Mouse (Mus musculus): ENCODE data around the gene Timm10b. TPM values are rescaled to one million over a fixed set of nuclear protein-coding genes. Genes with fewer than 3 reads are reported as not detected.

The Timm10b gene
- polyA plus RNA-seq, 1 experiment from 2014 or later, result 209 TPM

DNA sequence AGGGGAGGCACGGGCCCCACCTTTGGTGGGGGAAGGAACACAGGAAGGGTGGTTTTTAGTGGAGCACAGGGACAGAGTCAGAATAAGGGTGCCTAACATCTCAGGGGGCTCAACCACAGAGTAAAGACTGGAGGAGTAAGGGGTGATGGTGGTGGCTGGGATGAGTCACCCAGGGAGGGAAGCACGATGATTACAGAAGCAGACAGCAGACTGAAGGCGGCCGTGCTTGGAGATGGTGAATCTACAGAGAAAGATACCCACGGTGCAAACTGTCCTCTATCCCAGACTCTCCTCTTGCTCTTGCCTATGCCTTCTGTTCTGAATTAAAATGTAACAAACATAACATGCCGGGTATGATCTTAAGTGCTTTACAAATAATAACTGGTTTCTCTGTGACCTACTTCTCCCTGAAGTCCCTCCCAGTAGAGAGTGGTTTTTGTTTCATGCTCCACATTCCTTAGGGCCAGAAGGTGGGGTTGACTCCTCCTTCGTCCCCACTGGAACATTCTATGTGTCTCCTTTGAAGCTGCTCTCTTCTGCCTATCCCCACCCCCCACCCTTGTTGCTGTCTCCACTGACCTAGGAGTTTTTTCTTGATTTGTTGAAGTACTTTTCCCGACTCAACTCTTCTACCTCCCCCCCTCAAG, 18.1 kb upstream of the Timm10b start:
- 45% methylated on average over 8 of the region's 8 CpGs for WGBS
- Histone ChIP-seq H3K27me3 (no peaks in the 10 kb centered on the region), H3K9ac (no peak overlapping the region), H3K36me3 (peaks cover 62% of the 10 kb centered on the region), H3K4me2 (replicated peaks) (no peak overlapping the region), H3K4me3 (replicated peaks) (no peak overlapping the region), H3K4me1 (0 out of 2 replicates have a peak, but pooled peaks cover 8% of the 10 kb centered on the region), H3K9me3 (replicated peaks) (no peaks in the 10 kb centered on the region), H3K27ac (replicated peaks) (peak overlapping the region; percentile 68)
- ATAC-seq (ENCODE audit: insufficient number of reproducible peaks, low FRiP score, low TSS enrichment, low read depth), result peak; percentile 43; the same call in 1 of the 2 replicates

DNA sequence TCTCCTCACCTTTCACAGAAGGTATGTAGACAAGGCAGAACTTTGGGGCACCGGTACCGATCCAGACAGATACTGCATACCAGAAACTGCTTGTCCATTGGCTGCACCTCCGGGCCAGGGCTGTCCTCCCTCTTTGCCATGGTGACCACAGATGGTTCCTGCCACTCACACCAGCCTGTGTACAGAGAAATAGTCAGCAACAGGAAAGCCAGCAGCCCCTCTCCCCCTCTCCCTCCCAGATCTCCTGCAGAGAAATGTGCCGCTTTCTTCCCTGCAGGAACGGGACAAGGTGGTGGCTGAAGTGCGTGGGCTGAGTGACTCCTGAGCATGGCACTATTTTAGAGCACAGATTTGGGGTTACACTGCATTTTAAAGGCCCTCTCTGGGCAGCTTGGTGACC, 14.5 kb upstream of the Timm10b start:
- no peaks in the 10 kb centered on the region for H3K27me3 ChIP-seq
- H3K36me3 ChIP-seq, result peaks cover 28% of the 10 kb centered on the region
- ATAC-seq (ENCODE audit: insufficient number of reproducible peaks, low FRiP score, low TSS enrichment, low read depth), result no peak
- no peak overlapping the region for H3K4me3 ChIP-seq (replicated peaks)
- no peak overlapping the region for H3K27ac ChIP-seq (replicated peaks)
- no peaks in the 10 kb centered on the region for H3K9me3 ChIP-seq (replicated peaks)
- H3K9ac ChIP-seq, result no peak overlapping the region
- H3K4me1 ChIP-seq, result peaks cover 25% of the 10 kb centered on the region
- WGBS, result 75% methylated on average over 6 of the region's 6 CpGs
- no peak overlapping the region for H3K4me2 ChIP-seq (replicated peaks)

- Histone ChIP-seq H3K4me1 (peaks cover 37% of the 10 kb centered on the region), H3K27me3 (no peaks in the 10 kb centered on the region), H3K9me3 (replicated peaks) (no peaks in the 10 kb centered on the region), H3K9ac (no peak overlapping the region), H3K4me2 (replicated peaks) (no peak overlapping the region), H3K27ac (replicated peaks) (no peak overlapping the region), H3K36me3 (peaks cover 16% of the 10 kb centered on the region), H3K4me3 (replicated peaks) (no peak overlapping the region)
- WGBS, result 29% methylated on average over 3 of the region's 3 CpGs
- no peak for ATAC-seq (ENCODE audit: insufficient number of reproducible peaks, low FRiP score, low TSS enrichment, low read depth)
Measured at GRCm38 (mm10) chr7:105628633-105629032, 11.2 kb upstream of the Timm10b start.

GRCm38 (mm10) chr7:105632551-105632972, 7.3 kb upstream of the Timm10b start:
- Histone ChIP-seq H3K4me1 (peaks cover 47% of the 10 kb centered on the region), H3K27me3 (no peaks in the 10 kb centered on the region), H3K4me2 (replicated peaks) (peak overlapping the region; percentile 57), H3K27ac (replicated peaks) (0 out of 2 replicates have a peak overlapping the region, but pooled peaks have one; percentile 34), H3K4me3 (replicated peaks) (peak overlapping the region; percentile 93), H3K9me3 (replicated peaks) (no peaks in the 10 kb centered on the region), H3K36me3 (peaks cover 23% of the 10 kb centered on the region), H3K9ac (no peak overlapping the region)
- WGBS, result 14% methylated on average over 4 of the region's 4 CpGs
- no peak for ATAC-seq (ENCODE audit: insufficient number of reproducible peaks, low FRiP score, low TSS enrichment, low read depth)

DNA sequence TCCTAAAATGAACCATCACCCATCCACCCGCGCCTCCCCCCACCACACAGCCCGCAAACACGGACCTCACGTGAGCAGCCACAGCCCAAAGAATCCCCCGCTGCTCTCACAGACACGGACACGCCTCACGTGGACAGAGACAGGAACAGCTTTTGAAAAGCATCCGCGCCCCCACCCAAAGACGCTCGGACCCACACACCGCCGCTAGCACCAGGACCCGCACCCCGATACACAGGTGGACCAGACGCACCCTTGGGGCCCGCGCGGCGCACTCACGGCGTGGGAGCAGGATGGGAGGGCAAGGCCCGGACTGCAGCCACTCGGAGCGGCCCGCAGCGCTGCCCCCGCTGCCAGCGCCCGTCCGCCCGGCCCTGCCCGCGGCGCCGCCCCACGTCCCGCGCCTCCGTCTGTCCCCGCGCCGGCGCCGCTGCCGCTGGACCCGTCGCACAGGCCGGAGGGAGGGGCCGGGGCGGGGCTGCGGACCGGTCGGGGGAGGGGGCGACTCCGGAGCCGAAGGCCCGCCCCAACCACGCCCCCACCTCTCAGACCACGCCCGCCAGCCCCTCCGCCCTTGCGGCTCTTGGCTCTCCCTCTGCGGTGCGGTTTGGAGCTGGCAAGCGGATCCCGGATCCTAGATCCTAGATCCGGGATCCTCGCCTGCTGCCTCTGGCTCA, 6.6 kb upstream of the Timm10b start, which contains the start of gene Trim3:
Gene Trim3, minus strand, starts transcription at position 445 of the 674 bp plus-strand sequence.
- peaks cover 45% of the 10 kb centered on the region for H3K4me1 ChIP-seq
- peak within 1 kb of the TSS; percentile 93 for H3K4me3 ChIP-seq (replicated peaks)
- peak within 1 kb of the TSS; percentile 57 for H3K4me2 ChIP-seq (replicated peaks)
- no peaks in the 10 kb centered on the region for H3K9me3 ChIP-seq (replicated peaks)
- WGBS, result under 1% methylated on average over 60 of the region's 71 CpGs
- no peaks in the 10 kb centered on the region for H3K27me3 ChIP-seq
- peak within 1 kb of the TSS; percentile 78 for H3K9ac ChIP-seq
- ATAC-seq (ENCODE audit: insufficient number of reproducible peaks, low FRiP score, low TSS enrichment, low read depth), result peak; percentile 92
- peak within 1 kb of the TSS; percentile 83 for H3K27ac ChIP-seq (replicated peaks)
- H3K36me3 ChIP-seq, result peaks cover 29% of the 10 kb centered on the region

DNA sequence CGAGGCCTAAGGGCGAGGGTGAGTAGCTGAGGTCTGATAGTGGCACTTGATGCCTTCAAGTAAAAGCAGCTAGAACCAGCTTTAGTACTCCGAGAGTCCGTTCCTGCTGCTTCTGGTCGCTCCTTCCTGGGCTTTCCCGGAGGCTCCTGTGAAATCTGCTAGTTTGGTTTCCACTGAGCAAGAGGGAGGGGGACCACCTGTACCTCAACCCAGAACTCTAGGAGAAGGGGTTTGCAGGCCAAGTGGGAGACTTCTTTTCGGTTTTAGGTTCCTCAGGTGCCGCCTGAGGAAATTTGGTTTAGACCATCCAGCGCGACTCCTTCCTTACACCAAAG, 6.1 kb upstream of the Timm10b start:
- Histone ChIP-seq H3K4me2 (replicated peaks) (peak overlapping the region; percentile 57), H3K27ac (replicated peaks) (peak overlapping the region; percentile 83), H3K9ac (peak overlapping the region; percentile 78), H3K4me1 (peaks cover 44% of the 10 kb centered on the region), H3K9me3 (replicated peaks) (no peaks in the 10 kb centered on the region), H3K4me3 (replicated peaks) (peak overlapping the region; percentile 93), H3K27me3 (no peaks in the 10 kb centered on the region), H3K36me3 (peaks cover 34% of the 10 kb centered on the region)
- no peak; the same call in 1 of the 2 replicates for ATAC-seq (ENCODE audit: insufficient number of reproducible peaks, low FRiP score, low TSS enrichment, low read depth)
- 5% methylated on average over 10 of the region's 10 CpGs for WGBS

DNA sequence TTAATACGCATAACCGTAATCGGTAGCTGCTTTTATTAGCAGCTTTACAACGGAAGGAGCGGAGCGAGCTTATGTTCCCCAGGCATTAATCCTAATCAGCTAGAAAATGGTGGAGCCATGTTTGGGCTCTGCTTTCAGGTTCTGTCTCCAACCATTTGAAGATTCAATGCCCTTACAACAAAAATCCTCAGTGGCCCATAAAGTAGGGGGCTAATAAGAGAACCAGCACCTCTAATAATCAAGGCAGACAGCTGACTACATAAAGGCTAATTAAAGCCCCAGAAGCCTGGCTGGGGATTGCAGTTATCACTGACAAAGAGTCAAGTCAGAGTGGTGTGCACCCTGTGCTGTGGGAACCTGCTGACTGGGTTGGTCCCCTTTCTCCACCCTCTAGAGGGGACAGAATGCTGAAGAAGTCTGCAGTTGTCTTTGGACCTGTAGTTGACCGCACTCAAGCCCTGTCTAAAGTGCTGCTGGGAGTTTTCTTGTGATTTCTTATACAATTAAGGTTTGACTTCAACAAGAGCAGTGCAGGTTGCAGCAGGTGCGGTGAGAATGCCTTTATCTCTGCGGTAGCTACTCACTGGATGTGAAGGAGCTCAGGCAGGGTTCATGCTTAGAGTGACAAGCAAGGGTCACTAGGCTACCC, 5.5 kb upstream of the Timm10b start:
- Histone ChIP-seq H3K27me3 (no peaks in the 10 kb centered on the region), H3K27ac (replicated peaks) (peak overlapping the region; percentile 83; the same call in 1 of the 2 replicates), H3K9me3 (replicated peaks) (no peaks in the 10 kb centered on the region), H3K9ac (no peak overlapping the region), H3K4me1 (peaks cover 44% of the 10 kb centered on the region), H3K36me3 (peaks cover 36% of the 10 kb centered on the region), H3K4me3 (replicated peaks) (peak overlapping the region; percentile 93; the same call in 1 of the 2 replicates), H3K4me2 (replicated peaks) (peak overlapping the region; percentile 57)
- no peak for ATAC-seq (ENCODE audit: insufficient number of reproducible peaks, low FRiP score, low TSS enrichment, low read depth)
- 53% methylated on average over 9 of the region's 9 CpGs for WGBS

DNA sequence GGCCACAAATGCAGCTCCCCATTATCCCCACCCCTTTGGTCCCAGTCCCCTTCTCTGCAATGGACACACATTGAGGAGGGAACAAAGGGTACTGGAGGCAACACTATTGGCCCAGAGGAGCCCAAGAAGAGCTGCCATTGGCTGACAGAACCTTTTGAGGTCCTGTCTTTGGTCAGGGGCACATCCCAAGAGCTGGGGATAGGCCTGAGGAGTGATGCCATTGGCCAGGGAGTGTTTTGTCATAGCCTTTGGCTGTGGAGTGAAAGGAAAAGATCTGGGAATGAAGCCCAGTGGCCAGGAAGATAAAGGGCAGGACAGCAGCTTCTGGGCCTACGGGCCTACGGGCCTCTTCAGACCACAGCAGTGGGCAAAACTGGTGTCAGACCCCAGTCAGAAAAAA, 4.1 kb upstream of the Timm10b start:
- no peak overlapping the region for H3K27ac ChIP-seq (replicated peaks)
- H3K9me3 ChIP-seq (replicated peaks), result no peaks in the 10 kb centered on the region
- H3K27me3 ChIP-seq, result no peaks in the 10 kb centered on the region
- H3K36me3 ChIP-seq, result peaks cover 36% of the 10 kb centered on the region
- H3K4me1 ChIP-seq, result peaks cover 47% of the 10 kb centered on the region
- no peak overlapping the region for H3K9ac ChIP-seq
- 86% methylated on average over 2 of the region's 2 CpGs for WGBS
- no peak overlapping the region for H3K4me3 ChIP-seq (replicated peaks)
- H3K4me2 ChIP-seq (replicated peaks), result no peak overlapping the region
- no peak for ATAC-seq (ENCODE audit: insufficient number of reproducible peaks, low FRiP score, low TSS enrichment, low read depth)

GRCm38 (mm10) chr7:105638776-105639175, 1.1 kb upstream of the Timm10b start:
- Histone ChIP-seq H3K4me3 (replicated peaks) (peak overlapping the region; percentile 85; the same call in 1 of the 2 replicates), H3K4me1 (peaks cover 40% of the 10 kb centered on the region), H3K36me3 (peaks cover 43% of the 10 kb centered on the region), H3K9ac (no peak overlapping the region), H3K9me3 (replicated peaks) (no peaks in the 10 kb centered on the region), H3K27ac (replicated peaks) (no peak overlapping the region), H3K4me2 (replicated peaks) (peak overlapping the region; percentile 86), H3K27me3 (no peaks in the 10 kb centered on the region)
- 88% methylated on average over 6 of the region's 6 CpGs for WGBS
- ATAC-seq (ENCODE audit: insufficient number of reproducible peaks, low FRiP score, low TSS enrichment, low read depth), result no peak

- peak overlapping the region; percentile 86 for H3K4me2 ChIP-seq (replicated peaks)
- 66% methylated on average over 9 of the region's 9 CpGs for WGBS
- no peak for ATAC-seq (ENCODE audit: insufficient number of reproducible peaks, low FRiP score, low TSS enrichment, low read depth)
Measured at GRCm38 (mm10) chr7:105639304-105639703, 552 bp upstream of the Timm10b start.

DNA sequence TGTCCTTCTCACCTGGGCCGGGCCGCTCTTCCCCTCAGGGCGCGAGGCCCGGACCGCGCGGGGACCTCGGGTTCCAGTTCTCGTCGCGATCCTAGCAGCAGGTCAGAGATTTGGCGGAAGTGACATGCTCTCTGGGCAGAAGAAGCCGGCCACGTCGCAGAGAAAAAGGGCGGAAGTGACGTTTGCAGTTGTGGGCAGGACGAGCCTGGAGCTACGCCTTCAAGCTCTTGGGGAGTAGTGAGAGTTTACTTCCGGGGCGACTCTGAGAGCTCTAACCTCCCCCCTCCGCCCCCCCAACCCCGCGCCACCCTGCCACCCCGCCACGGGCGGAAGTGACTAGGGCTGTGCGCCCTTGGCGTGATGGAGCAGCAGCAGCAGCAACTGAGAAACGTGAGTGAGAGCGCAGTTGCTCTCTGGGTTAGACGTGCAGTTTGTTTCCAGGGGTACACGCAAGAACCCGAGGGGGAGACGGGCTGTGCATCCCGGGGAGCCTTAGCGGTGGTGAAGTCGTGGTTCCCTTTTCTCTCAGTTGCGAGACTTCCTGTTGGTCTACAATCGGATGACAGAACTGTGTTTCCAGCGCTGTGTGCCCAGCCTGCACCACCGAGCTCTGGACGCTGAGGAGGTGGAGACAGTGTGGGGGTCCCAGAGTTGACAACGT, 507 bp downstream of the Timm10b start, which contains the start of the genes Arfip2 and Gm45799:
Gene Arfip2, minus strand, starts transcription at position 184 of the 661 bp plus-strand sequence.
Gene Gm45799, plus strand, starts transcription at position 320 of the 661 bp plus-strand sequence.
- Histone ChIP-seq H3K36me3 (peaks cover 45% of the 10 kb centered on the region), H3K9ac (peak within 1 kb of the TSS; percentile 92), H3K4me1 (peaks cover 32% of the 10 kb centered on the region), H3K9me3 (replicated peaks) (no peaks in the 10 kb centered on the region), H3K4me3 (replicated peaks) (peak within 1 kb of the TSS; percentile 85), H3K4me2 (replicated peaks) (peak within 1 kb of the TSS; percentile 86), H3K27ac (replicated peaks) (peak within 1 kb of the TSS; percentile 95), H3K27me3 (no peaks in the 10 kb centered on the region)
- under 1% methylated on average over 45 of the region's 45 CpGs for WGBS
- ATAC-seq (ENCODE audit: insufficient number of reproducible peaks, low FRiP score, low TSS enrichment, low read depth), result peak; percentile 95

More at GRCm38 (mm10) chr7:105639304-105639703, 552 bp upstream of the Timm10b start:
- peak overlapping the region; percentile 92 for H3K9ac ChIP-seq
- H3K36me3 ChIP-seq, result peaks cover 46% of the 10 kb centered on the region
- peaks cover 35% of the 10 kb centered on the region for H3K4me1 ChIP-seq
- no peaks in the 10 kb centered on the region for H3K9me3 ChIP-seq (replicated peaks)
- H3K27me3 ChIP-seq, result no peaks in the 10 kb centered on the region
- H3K4me3 ChIP-seq (replicated peaks), result peak overlapping the region; percentile 85
- peak overlapping the region; percentile 95; the same call in 1 of the 2 replicates for H3K27ac ChIP-seq (replicated peaks)
